Mouse (Mus musculus) heart, postnatal 0 days (tissue): ENCODE results near the gene Gpr135. TPM values are rescaled to one million over a fixed set of nuclear protein-coding genes. Genes with fewer than 3 reads are reported as not detected.
A peak's percentile ranks its signal among the peaks of the same experiment; 100 is the strongest.

ENCODE experiments used
- ATAC-seq: fragments of 200-750 bp; cut with Nextera tagmentation; 2 replicates; pipeline ENCODE4 v1.8.0; 2017; ENCODE audit warnings: low read depth, moderate number of reproducible peaks, moderate library complexity; ENCODE audit not compliant: insufficient read depth
- DNase-seq: peaks from one replicate; pipeline ENCODE4 v3.0.0-alpha.2; 2016; ENCODE audit warnings: low spot score
- H3K27ac ChIP-seq: fragments of 300-500 bp; sonication (generic); 2 replicates; pipeline ENCODE4 v1.5.1; 2014; ENCODE audit warnings: low read depth, mild to moderate bottlenecking
- H3K27me3 ChIP-seq: fragments of 300-500 bp; sonication (generic); 2 replicates; pipeline ENCODE4 v1.6.1; 2014; ENCODE audit warnings: low read length, mixed read lengths; ENCODE audit not compliant: control insufficient read depth, insufficient read depth
- H3K36me3 ChIP-seq: fragments of 300-500 bp; sonication (generic); replicated peaks from 2 replicates; pipeline ENCODE4 v1.6.1; 2014; ENCODE audit warnings: low read length, mixed read lengths; ENCODE audit not compliant: control insufficient read depth, insufficient read depth
- H3K4me1 ChIP-seq: fragments of 300-500 bp; sonication (generic); 2 replicates; pipeline ENCODE4 v1.6.1; 2014; ENCODE audit warnings: antibody characterized with exemption; ENCODE audit not compliant: control insufficient read depth, insufficient read depth
- H3K4me2 ChIP-seq: fragments of 300-500 bp; sonication (generic); 2 replicates; pipeline ENCODE4 v1.6.1; 2014; ENCODE audit warnings: low read depth, mild to moderate bottlenecking, low read length, moderate library complexity
- H3K4me3 ChIP-seq: fragments of 300-500 bp; sonication (generic); 2 replicates; pipeline ENCODE4 v1.5.1; 2014; ENCODE audit warnings: low read depth, low read length
- H3K9ac ChIP-seq: fragments of 300-500 bp; sonication (generic); replicated peaks from 2 replicates; pipeline ENCODE4 v1.6.1; 2014; ENCODE audit warnings: low read depth, low read length, mixed read lengths
- H3K9me3 ChIP-seq: fragments of 300-500 bp; sonication (generic); replicated peaks from 2 replicates; pipeline ENCODE4 v1.6.1; 2016; ENCODE audit warnings: low read length; ENCODE audit not compliant: control insufficient read depth
- CTCF ChIP-seq: IDR thresholded peaks from 2 replicates; pipeline ENCODE4 v1.5.1; 2016; ENCODE audit warnings: antibody characterized with exemption, control low read depth, low read depth
- EP300 ChIP-seq: IDR thresholded peaks from 2 replicates; pipeline ENCODE4 v1.6.1; 2016; ENCODE audit warnings: antibody characterized with exemption, low read depth
- WGBS: fragments of 180-500 bp; shearing (Covaris S2); extraction: QIAGEN DNeasy Blood & Tissue Kit; methylation state at CpG from one replicate; pipeline ENCODE4 v1.1.7; 2014; 5-methylcytosine and 5-hydroxymethylcytosine counted together
- polyA plus RNA-seq: library from polyadenylated mRNA; unstranded; fragments of >200 nt; fragmentation: Nextera tagmentation; extraction: Ambion mirVana; gene quantifications from 2 replicates; pipeline ENCODE4 v1.2.1, GENCODE M21; 2015
- total RNA-seq: library from RNA; depleted of rRNA; stranded (reverse); fragments of >200 nt; gene quantifications from 2 replicates; pipeline ENCODE4 v1.2.3, GENCODE M21; 2014; ENCODE audit warnings: low replicate concordance; rRNA removed

Gpr135 gene
- total and polyA plus RNA-seq, 2 experiments from 2014 or later, result 0.37 TPM; not detected in 1

- Histone ChIP-seq H3K27ac (no peak overlapping the region), H3K9me3 (0 out of 2 replicates have a peak, but pooled peaks cover 3% of the 10 kb centered on the region), H3K27me3 (no peaks in the 10 kb centered on the region), H3K4me2 (no peak overlapping the region), H3K4me1 (0 out of 2 replicates have a peak, but pooled peaks cover 11% of the 10 kb centered on the region), H3K4me3 (no peak overlapping the region), H3K9ac (no peak overlapping the region), H3K36me3 (no peaks in the 10 kb centered on the region)
- TF ChIP-seq EP300, result no peak
- TF ChIP-seq CTCF, result no peak
- ATAC-seq, result no peak
- DNase-seq, result no peak
- 67% methylated on average over 3 of the region's 3 CpGs for WGBS
Observed at GRCm38 (mm10) chr12:72022790-72023189, 48.1 kb downstream of the Gpr135 start.

GRCm38 (mm10) chr12:72021543-72021942 lies 49.4 kb downstream of the Gpr135 start:
- DNase-seq (peak; percentile 57), ATAC-seq (peak; percentile 64)
- no peak for TF ChIP-seq EP300
- TF ChIP-seq CTCF, result no peak
- Histone ChIP-seq H3K9ac (no peak overlapping the region), H3K27me3 (no peaks in the 10 kb centered on the region), H3K27ac (peak overlapping the region; percentile 65), H3K36me3 (no peaks in the 10 kb centered on the region), H3K4me3 (no peak overlapping the region), H3K9me3 (0 out of 2 replicates have a peak, but pooled peaks cover 3% of the 10 kb centered on the region), H3K4me1 (0 out of 2 replicates have a peak, but pooled peaks cover 11% of the 10 kb centered on the region), H3K4me2 (no peak overlapping the region)
- WGBS, result 13% methylated on average over 5 of the region's 5 CpGs

GRCm38 (mm10) chr12:72020285-72020684 lies 50.6 kb downstream of the Gpr135 start:
- Histone ChIP-seq H3K4me1 (0 out of 2 replicates have a peak, but pooled peaks cover 11% of the 10 kb centered on the region), H3K9ac (no peak overlapping the region), H3K27me3 (no peaks in the 10 kb centered on the region), H3K4me2 (no peak overlapping the region), H3K9me3 (0 out of 2 replicates have a peak, but pooled peaks cover 3% of the 10 kb centered on the region), H3K27ac (no peak overlapping the region), H3K4me3 (no peak overlapping the region), H3K36me3 (no peaks in the 10 kb centered on the region)
- no peak for DNase-seq
- no peak for ATAC-seq
- TF ChIP-seq CTCF, result no peak
- no peak for TF ChIP-seq EP300
- WGBS, result 91% methylated on average over 4 of the region's 4 CpGs

Other genes starting within 250 kb of the Gpr135 start
- 33.8 and 44.5 TPM in 2 replicates for gene Daam1, start 240.0 kb downstream of the Gpr135 start, total RNA-seq
- gene Daam1, start 240.0 kb downstream of the Gpr135 start, polyA plus RNA-seq, result 12.3 and 12.8 TPM in 2 replicates
- 15.7 and 19.1 TPM in 2 replicates for gene L3hypdh, start 14.3 kb upstream of the Gpr135 start, total RNA-seq
- 18.0 and 19.8 TPM in 2 replicates for gene L3hypdh, start 14.3 kb upstream of the Gpr135 start, polyA plus RNA-seq
- gene Jkamp, start 14.5 kb upstream of the Gpr135 start, total RNA-seq, result 47.9 and 78.1 TPM in 2 replicates
- 74.9 and 75.6 TPM in 2 replicates for gene Jkamp, start 14.5 kb upstream of the Gpr135 start, polyA plus RNA-seq
- gene Ccdc175, start 113.9 kb upstream of the Gpr135 start, total RNA-seq, result not detected in 2 replicates
- not detected in 2 replicates for gene Ccdc175, start 113.9 kb upstream of the Gpr135 start, polyA plus RNA-seq